Mouse (Mus musculus) olfactory bulb, adult 2 months (tissue): Measurements from ENCODE around the gene Hoxd3. TPM values are rescaled to one million over a fixed set of nuclear protein-coding genes. Genes with fewer than 3 reads are reported as not detected.

ENCODE experiments used
- H3K27ac ChIP-seq: fragments of 200-500 bp; 2 replicates; pipeline ENCODE4 v1.5.1; 2012; ENCODE audit warnings: low read depth, low read length; ENCODE audit not compliant: insufficient read depth
- H3K4me1 ChIP-seq: fragments of 200-500 bp; 2 replicates; pipeline ENCODE4 v1.6.1; 2012; ENCODE audit warnings: low read length; ENCODE audit not compliant: control insufficient read depth, insufficient read depth
- H3K4me3 ChIP-seq: fragments of 200-500 bp; 2 replicates; pipeline ENCODE4 v1.5.1; 2012; ENCODE audit warnings: mild to moderate bottlenecking, low read depth, low read length, moderate library complexity; ENCODE audit not compliant: insufficient read depth
- CTCF ChIP-seq: fragments of 200-500 bp; IDR thresholded peaks from 2 replicates; pipeline ENCODE4 v1.5.1; 2012; ENCODE audit warnings: low read depth, mild to moderate bottlenecking, low read length, moderate library complexity; ENCODE audit not compliant: insufficient read depth
- POLR2A ChIP-seq: fragments of 200-500 bp; IDR thresholded peaks from 2 replicates; pipeline ENCODE4 v1.6.1; 2012; ENCODE audit warnings: mild to moderate bottlenecking, low read depth, low read length, moderate library complexity; ENCODE audit not compliant: insufficient read depth
- WGBS: fragments of 180-500 bp; shearing (Covaris S2); methylation state at CpG from one replicate; pipeline ENCODE4 v1.1.7; 2018; 5-methylcytosine and 5-hydroxymethylcytosine counted together
- polyA plus RNA-seq: library from polyadenylated mRNA; stranded (reverse); fragments of >200 nt; gene quantifications from 2 replicates; pipeline ENCODE4 v1.2.4, GENCODE M21; 2012; ENCODE audit warnings: low replicate concordance; ENCODE audit not compliant: missing spikeins, insufficient read depth, insufficient read length

Gene Hoxd3
- polyA plus RNA-seq, 1 experiment, result not detected

- no peaks in the 10 kb centered on the region for H3K4me1 ChIP-seq
- H3K4me3 ChIP-seq, result no peak overlapping the region
- H3K27ac ChIP-seq, result no peak overlapping the region
- WGBS, result 10% methylated on average over 4 of the region's 4 CpGs
- TF ChIP-seq POLR2A (no peak), CTCF (no peak)
These were observed 26.6 kb upstream of the Hoxd3 start for GRCm38 (mm10) chr2:74685059-74685603.

- Histone ChIP-seq H3K4me1 (no peaks in the 10 kb centered on the region), H3K27ac (no peak overlapping the region), H3K4me3 (no peak overlapping the region)
- no peak for TF ChIP-seq POLR2A
- TF ChIP-seq CTCF, result no peak
- 8% methylated on average over 17 of the region's 17 CpGs for WGBS
These were observed 25.3 kb upstream of the Hoxd3 start for GRCm38 (mm10) chr2:74686301-74686987.

- WGBS, result 3% methylated on average over 27 of the region's 27 CpGs
- no peak for TF ChIP-seq CTCF
- TF ChIP-seq POLR2A, result no peak
- Histone ChIP-seq H3K4me3 (no peak overlapping the region), H3K4me1 (no peaks in the 10 kb centered on the region), H3K27ac (no peak overlapping the region)
These were observed 24.6 kb upstream of the Hoxd3 start for GRCm38 (mm10) chr2:74686988-74687697.

GRCm38 (mm10) chr2:74687698-74688555, 23.8 kb upstream of the Hoxd3 start:
- Histone ChIP-seq H3K27ac (no peak overlapping the region), H3K4me1 (no peaks in the 10 kb centered on the region), H3K4me3 (no peak overlapping the region)
- TF ChIP-seq CTCF (no peak), POLR2A (no peak)
- WGBS, result 3% methylated on average over 31 of the region's 31 CpGs

- Histone ChIP-seq H3K4me1 (no peaks in the 10 kb centered on the region), H3K4me3 (no peak overlapping the region), H3K27ac (no peak overlapping the region)
- TF ChIP-seq CTCF, result no peak
- no peak for TF ChIP-seq POLR2A
- 7% methylated on average over 12 of the region's 12 CpGs for WGBS
These were observed 22.7 kb upstream of the Hoxd3 start for GRCm38 (mm10) chr2:74688795-74689573.

- Histone ChIP-seq H3K4me1 (no peaks in the 10 kb centered on the region), H3K4me3 (no peak overlapping the region), H3K27ac (no peak overlapping the region)
- TF ChIP-seq CTCF, result no peak
- TF ChIP-seq POLR2A, result no peak
- 3% methylated on average over 24 of the region's 24 CpGs for WGBS
These were observed 22.0 kb upstream of the Hoxd3 start for GRCm38 (mm10) chr2:74689574-74690337.

- Histone ChIP-seq H3K4me3 (no peak overlapping the region), H3K27ac (no peak overlapping the region), H3K4me1 (no peaks in the 10 kb centered on the region)
- WGBS, result 17% methylated on average over 8 of the region's 8 CpGs
- TF ChIP-seq POLR2A (no peak), CTCF (no peak)
These were observed 21.4 kb upstream of the Hoxd3 start for GRCm38 (mm10) chr2:74690338-74690716.
